Mouse (Mus musculus) cerebellum, adult 11-12 months (tissue): ENCODE results near the gene Fgfr2.
"Not testable (repeated sequence)": the region's sequence is repeated elsewhere in the genome, so short reads cannot be mapped to it uniquely, and the experiment has no call there.

Experiments used
- DNase-seq: peaks from one replicate; pipeline ENCODE4 v3.0.0; 2022

Gene Fgfr2

GRCm38 (mm10) chr7:131174121-131174520 lies 1949.0 kb downstream of the Fgfr2 start, which contains the start of gene 5430419D17Rik:
5430419D17Rik (plus strand) TSS chr7:131174402.
- DNase-seq: no peak

GRCm38 (mm10) chr7:131169099-131169498 lies 1954.1 kb downstream of the Fgfr2 start:
- DNase-seq: no peak

- no peak for DNase-seq
Measured at GRCm38 (mm10) chr7:131167771-131168170, 1955.4 kb downstream of the Fgfr2 start.

GRCm38 (mm10) chr7:131162251-131162650 lies 1960.9 kb downstream of the Fgfr2 start:
- no peak for DNase-seq

- DNase-seq: no peak
Measured at GRCm38 (mm10) chr7:131153044-131153443, 1970.1 kb downstream of the Fgfr2 start.

GRCm38 (mm10) chr7:131150179-131150578 lies 1973.0 kb downstream of the Fgfr2 start:
- DNase-seq: no peak

- no peak for DNase-seq
Measured at GRCm38 (mm10) chr7:131146214-131146613, 1976.9 kb downstream of the Fgfr2 start, which contains the start of gene 4933402N03Rik. 4933402N03Rik (minus strand) TSS chr7:131146314.

GRCm38 (mm10) chr7:131133181-131133580 lies 1990.0 kb downstream of the Fgfr2 start:
- no peak for DNase-seq

- no peak for DNase-seq
Measured at GRCm38 (mm10) chr7:131130021-131130420, 1993.1 kb downstream of the Fgfr2 start.

GRCm38 (mm10) chr7:131122210-131122807 lies 2000.8 kb downstream of the Fgfr2 start:
- no peak for DNase-seq

- peak; percentile 22 for DNase-seq
Measured at GRCm38 (mm10) chr7:131114434-131114833, 2008.7 kb downstream of the Fgfr2 start.

- no peak for DNase-seq
Measured at GRCm38 (mm10) chr7:131113676-131114075, 2009.5 kb downstream of the Fgfr2 start.

- DNase-seq: peak; percentile 9
Measured at GRCm38 (mm10) chr7:131112486-131112885, 2010.7 kb downstream of the Fgfr2 start.

- DNase-seq: not testable (repeated sequence)
Measured at GRCm38 (mm10) chr7:131082403-131082802, 2040.7 kb downstream of the Fgfr2 start.

GRCm38 (mm10) chr7:131075956-131076355 lies 2047.2 kb downstream of the Fgfr2 start:
- DNase-seq: no peak

- not testable (repeated sequence) for DNase-seq
Measured at GRCm38 (mm10) chr7:131074098-131074497, 2049.1 kb downstream of the Fgfr2 start.

GRCm38 (mm10) chr7:131073476-131073875 lies 2049.7 kb downstream of the Fgfr2 start:
- DNase-seq: not testable (repeated sequence)

- not testable (repeated sequence) for DNase-seq
Measured at GRCm38 (mm10) chr7:131068191-131068590, 2055.0 kb downstream of the Fgfr2 start.

- DNase-seq: no peak
Measured at GRCm38 (mm10) chr7:131062541-131062940, 2060.6 kb downstream of the Fgfr2 start.

GRCm38 (mm10) chr7:131059808-131060207 lies 2063.3 kb downstream of the Fgfr2 start:
- not testable (repeated sequence) for DNase-seq

- not testable (repeated sequence) for DNase-seq
Measured at GRCm38 (mm10) chr7:131057918-131058317, 2065.2 kb downstream of the Fgfr2 start.

- DNase-seq: no peak
Measured at GRCm38 (mm10) chr7:131054808-131055370, 2068.3 kb downstream of the Fgfr2 start.

GRCm38 (mm10) chr7:131049829-131050228 lies 2073.3 kb downstream of the Fgfr2 start:
- DNase-seq: not testable (repeated sequence)

- not testable (repeated sequence) for DNase-seq
Measured at GRCm38 (mm10) chr7:131045258-131045835, 2077.8 kb downstream of the Fgfr2 start.
